Mouse (Mus musculus): ENCODE results near the gene Golga3. TPM values are rescaled to one million over a fixed set of nuclear protein-coding genes. Genes with fewer than 3 reads are reported as not detected.

Gene Golga3
- polyA plus RNA-seq, 1 experiment from 2014 or later, result 8.1 TPM

DNA sequence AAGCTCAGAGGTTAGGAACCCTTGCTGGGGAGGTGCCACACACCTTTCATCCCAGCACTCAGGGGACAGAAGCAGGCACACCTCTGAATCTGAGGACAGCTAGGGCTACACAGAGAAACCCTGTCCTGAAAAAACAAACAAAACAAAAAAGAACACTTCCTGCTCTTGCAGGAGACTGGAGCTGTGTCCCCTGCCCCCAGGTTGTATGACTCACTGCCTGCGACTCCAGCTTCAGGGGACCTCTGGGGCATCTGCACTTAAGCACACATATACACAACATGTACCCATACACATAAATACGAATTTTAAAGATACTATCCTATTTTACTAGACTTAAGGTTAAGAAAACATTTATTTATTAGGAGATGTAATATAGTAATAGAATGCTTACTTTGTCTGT lies 67.6 kb downstream of the Golga3 start:
- no peak overlapping the region for H3K4me3 ChIP-seq (ENCODE audit: low read depth, low read length)
- H3K4me2 ChIP-seq (replicated peaks; ENCODE audit: low read depth), result no peak overlapping the region
- no peaks in the 10 kb centered on the region for H3K4me1 ChIP-seq (replicated peaks; ENCODE audit: control insufficient read depth, insufficient read depth, low read length)
- no peak overlapping the region for H3K27ac ChIP-seq (ENCODE audit: low read depth, low read length)
- ATAC-seq, result no peak
- H3K9me3 ChIP-seq (ENCODE audit: control insufficient read depth), result no peaks in the 10 kb centered on the region
- no peak overlapping the region for H3K9ac ChIP-seq (ENCODE audit: low read depth, low read length)
- peaks cover 87% of the 10 kb centered on the region for H3K36me3 ChIP-seq (ENCODE audit: control insufficient read depth, insufficient read depth)
- 72% methylated on average over 2 of the region's 2 CpGs for whole genome bisulfite sequencing
- no peak for TF ChIP-seq CTCF (IDR thresholded peaks at IDR 0.05; ENCODE audit: low read depth)
- no peaks in the 10 kb centered on the region for H3K27me3 ChIP-seq (replicated peaks; ENCODE audit: control insufficient read depth, insufficient read depth, low read length)

DNA sequence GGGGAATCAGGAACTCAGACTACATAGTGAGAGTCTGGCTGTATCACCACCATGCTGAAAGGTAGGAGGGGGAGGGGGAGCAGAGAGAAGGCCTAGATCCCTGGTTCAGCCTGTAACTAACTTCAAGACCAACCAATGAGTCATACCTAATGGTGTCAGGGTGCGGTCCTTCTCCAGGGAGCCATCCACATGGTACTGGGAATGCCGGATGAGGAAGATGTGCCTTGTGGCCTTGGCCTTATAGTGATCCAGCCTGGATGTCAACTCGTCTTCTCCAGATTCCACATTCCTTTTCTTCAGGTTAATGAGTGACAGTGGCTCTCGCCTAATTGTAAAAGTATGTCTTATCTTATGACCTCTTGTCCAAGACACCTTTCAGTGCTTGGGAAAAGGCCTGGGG lies 90.4 kb downstream of the Golga3 start:
- 54% methylated on average over 4 of the region's 4 CpGs for WGBS

DNA sequence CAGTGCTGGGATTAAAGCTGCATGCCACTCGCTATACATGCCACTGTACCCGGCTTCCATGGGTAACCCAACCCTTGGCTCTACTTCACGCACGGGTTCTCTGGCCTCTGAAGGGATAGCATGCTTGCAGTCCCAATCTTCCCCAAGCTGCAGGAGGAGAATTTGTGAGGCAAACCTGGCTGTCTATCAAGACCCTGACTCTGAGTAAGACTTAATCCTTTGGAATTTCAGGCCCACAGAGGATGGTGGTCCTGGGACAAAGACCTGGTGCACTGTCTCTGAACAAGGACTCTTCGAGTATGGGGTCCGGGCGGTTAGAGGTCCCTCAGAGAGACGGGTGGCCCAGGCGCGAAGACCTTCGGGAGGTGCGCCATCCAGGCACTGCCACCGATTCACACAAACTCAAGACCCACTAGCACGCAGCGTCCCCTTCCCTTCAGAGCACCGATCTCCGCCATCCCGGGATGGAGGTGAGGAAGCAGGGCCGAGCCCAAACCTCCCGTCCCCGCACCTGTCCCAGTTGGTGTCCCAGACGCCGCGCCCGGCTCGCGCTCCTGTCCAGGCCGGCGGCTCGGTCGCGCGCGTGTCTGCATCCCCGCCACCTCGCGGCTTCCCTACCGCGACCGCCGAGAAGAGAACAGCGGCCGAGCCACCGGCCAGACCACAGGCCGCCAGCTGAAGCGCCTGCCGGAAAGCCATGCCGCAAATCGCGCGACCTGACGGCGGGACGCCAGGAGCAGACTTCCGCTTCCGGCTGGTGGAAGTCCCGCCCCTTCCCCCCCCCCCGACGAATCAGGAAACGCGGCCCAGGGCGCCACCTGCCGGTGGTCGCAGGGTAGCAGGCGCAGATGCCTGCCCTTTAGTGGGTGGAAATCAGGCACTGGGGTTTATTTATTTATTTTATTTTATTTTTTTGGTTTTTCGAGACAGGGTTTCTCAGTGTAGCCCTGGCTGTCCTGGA lies 92.9 kb downstream of the Golga3 start, which contains the start of gene Pgam5:
Gene Pgam5 (minus strand): TSS at position 773 of the 961 bp plus-strand sequence.
- H3K27ac ChIP-seq (ENCODE audit: low read depth, low read length), result peak within 1 kb of the TSS; percentile 60
- TF ChIP-seq CTCF (IDR thresholded peaks at IDR 0.05; ENCODE audit: low read depth), result peak; percentile 87
- H3K36me3 ChIP-seq (ENCODE audit: control insufficient read depth, insufficient read depth), result peaks cover 21% of the 10 kb centered on the region
- no peaks in the 10 kb centered on the region for H3K27me3 ChIP-seq (replicated peaks; ENCODE audit: control insufficient read depth, insufficient read depth, low read length)
- peak; percentile 89 for ATAC-seq
- H3K9me3 ChIP-seq (ENCODE audit: control insufficient read depth), result no peaks in the 10 kb centered on the region
- peak within 1 kb of the TSS; percentile 81 for H3K4me3 ChIP-seq (ENCODE audit: low read depth, low read length)
- H3K4me2 ChIP-seq (replicated peaks; ENCODE audit: low read depth), result peak within 1 kb of the TSS; percentile 83
- WGBS, result under 1% methylated on average over 66 of the region's 66 CpGs
- H3K9ac ChIP-seq (ENCODE audit: low read depth, low read length), result peak within 1 kb of the TSS; percentile 88
- peaks cover 10% of the 10 kb centered on the region for H3K4me1 ChIP-seq (replicated peaks; ENCODE audit: control insufficient read depth, insufficient read depth, low read length)

More for the DNA sequence above, 90.4 kb downstream of the Golga3 start:
- ATAC-seq, result no peak
- TF ChIP-seq CTCF (IDR thresholded peaks at IDR 0.05; ENCODE audit: low read depth), result no peak
- H3K4me2 ChIP-seq (replicated peaks; ENCODE audit: low read depth), result no peak overlapping the region
- H3K36me3 ChIP-seq (ENCODE audit: control insufficient read depth, insufficient read depth), result peaks cover 22% of the 10 kb centered on the region
- H3K9me3 ChIP-seq (ENCODE audit: control insufficient read depth), result no peaks in the 10 kb centered on the region
- H3K4me3 ChIP-seq (ENCODE audit: low read depth, low read length), result no peak overlapping the region
- peaks cover 10% of the 10 kb centered on the region for H3K4me1 ChIP-seq (replicated peaks; ENCODE audit: control insufficient read depth, insufficient read depth, low read length)
- no peaks in the 10 kb centered on the region for H3K27me3 ChIP-seq (replicated peaks; ENCODE audit: control insufficient read depth, insufficient read depth, low read length)
- no peak overlapping the region for H3K9ac ChIP-seq (ENCODE audit: low read depth, low read length)
- no peak overlapping the region for H3K27ac ChIP-seq (ENCODE audit: low read depth, low read length)

DNA sequence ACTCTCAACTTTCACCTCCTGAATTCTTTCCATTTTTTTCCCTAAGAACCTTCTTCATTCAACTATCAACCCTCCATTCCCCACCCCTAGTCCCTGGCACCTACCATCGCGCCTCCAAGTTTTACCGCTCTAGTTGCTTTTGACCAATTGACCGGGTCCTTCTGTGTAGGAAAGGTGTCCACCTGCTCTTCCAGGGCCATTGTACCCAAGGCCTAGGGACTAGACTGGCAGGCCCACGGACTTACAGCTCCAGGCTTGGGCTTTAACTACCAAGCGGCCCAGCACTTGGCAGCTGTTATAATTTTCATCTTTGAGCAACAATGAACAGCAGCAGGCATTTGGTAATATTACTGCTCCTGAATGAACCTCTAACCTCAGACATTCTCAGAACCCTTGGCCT lies 93.7 kb downstream of the Golga3 start:
- H3K9me3 ChIP-seq (ENCODE audit: control insufficient read depth), result no peaks in the 10 kb centered on the region
- no peak overlapping the region for H3K4me3 ChIP-seq (ENCODE audit: low read depth, low read length)
- ATAC-seq, result no peak
- TF ChIP-seq CTCF (IDR thresholded peaks at IDR 0.05; ENCODE audit: low read depth), result no peak
- WGBS, result 93% methylated on average over 6 of the region's 6 CpGs
- no peaks in the 10 kb centered on the region for H3K27me3 ChIP-seq (replicated peaks; ENCODE audit: control insufficient read depth, insufficient read depth, low read length)
- peaks cover 10% of the 10 kb centered on the region for H3K4me1 ChIP-seq (replicated peaks; ENCODE audit: control insufficient read depth, insufficient read depth, low read length)
- no peak overlapping the region for H3K27ac ChIP-seq (ENCODE audit: low read depth, low read length)
- peaks cover 13% of the 10 kb centered on the region for H3K36me3 ChIP-seq (ENCODE audit: control insufficient read depth, insufficient read depth)
- H3K9ac ChIP-seq (ENCODE audit: low read depth, low read length), result no peak overlapping the region
- H3K4me2 ChIP-seq (replicated peaks; ENCODE audit: low read depth), result no peak overlapping the region

DNA sequence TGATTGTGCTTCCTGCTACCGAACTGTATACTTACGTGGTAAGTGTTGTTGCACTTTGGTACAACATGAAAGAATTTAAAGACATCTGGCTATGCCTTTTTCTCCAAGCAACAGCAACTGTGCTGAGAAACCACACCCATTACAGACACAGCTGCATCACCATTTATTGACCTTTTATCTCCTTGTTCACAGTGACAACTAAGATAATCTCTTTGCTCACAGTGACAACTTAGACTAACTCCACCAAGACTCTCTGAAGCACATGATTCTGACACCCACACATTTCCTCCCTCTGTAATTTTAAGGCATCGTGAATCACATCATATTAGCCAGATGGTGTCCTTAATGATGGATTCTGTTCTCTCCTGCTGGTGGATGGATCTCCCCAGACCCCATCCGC lies 97.6 kb downstream of the Golga3 start:
- Histone ChIP-seq H3K4me1 (replicated peaks; ENCODE audit: control insufficient read depth, insufficient read depth, low read length) (no peaks in the 10 kb centered on the region), H3K9me3 (ENCODE audit: control insufficient read depth) (no peaks in the 10 kb centered on the region), H3K4me3 (ENCODE audit: low read depth, low read length) (no peak overlapping the region), H3K27ac (ENCODE audit: low read depth, low read length) (no peak overlapping the region), H3K36me3 (ENCODE audit: control insufficient read depth, insufficient read depth) (no peaks in the 10 kb centered on the region), H3K9ac (ENCODE audit: low read depth, low read length) (no peak overlapping the region), H3K27me3 (replicated peaks; ENCODE audit: control insufficient read depth, insufficient read depth, low read length) (no peaks in the 10 kb centered on the region), H3K4me2 (replicated peaks; ENCODE audit: low read depth) (no peak overlapping the region)
- no peak for TF ChIP-seq CTCF (IDR thresholded peaks at IDR 0.05; ENCODE audit: low read depth)
- no peak for ATAC-seq
- WGBS, result 71% methylated on average over 4 of the region's 4 CpGs

DNA sequence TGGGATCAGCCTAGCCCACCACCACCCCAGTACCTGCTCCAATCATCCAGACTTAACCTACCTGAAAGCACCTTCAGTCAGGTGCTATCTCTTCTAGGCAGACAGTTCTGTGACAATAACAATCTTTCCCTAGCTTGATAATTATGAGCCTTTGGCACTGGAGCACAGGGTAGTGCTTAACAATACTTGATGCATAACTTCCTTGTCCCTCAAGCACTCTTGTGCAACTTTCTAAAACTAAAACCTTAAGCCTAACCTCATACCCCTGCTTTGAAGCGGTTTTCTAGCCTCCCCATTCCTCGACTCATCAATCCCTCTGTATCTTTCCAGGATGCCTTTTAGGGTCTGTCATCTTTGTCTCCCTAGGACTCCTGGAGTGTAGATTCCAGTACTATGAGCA lies 98.3 kb downstream of the Golga3 start:
- H3K9me3 ChIP-seq (ENCODE audit: control insufficient read depth), result no peaks in the 10 kb centered on the region
- H3K27me3 ChIP-seq (replicated peaks; ENCODE audit: control insufficient read depth, insufficient read depth, low read length), result no peaks in the 10 kb centered on the region
- H3K27ac ChIP-seq (ENCODE audit: low read depth, low read length), result no peak overlapping the region
- no peak for TF ChIP-seq CTCF (IDR thresholded peaks at IDR 0.05; ENCODE audit: low read depth)
- ATAC-seq, result no peak
- no peak overlapping the region for H3K4me2 ChIP-seq (replicated peaks; ENCODE audit: low read depth)
- no peaks in the 10 kb centered on the region for H3K4me1 ChIP-seq (replicated peaks; ENCODE audit: control insufficient read depth, insufficient read depth, low read length)
- no peaks in the 10 kb centered on the region for H3K36me3 ChIP-seq (ENCODE audit: control insufficient read depth, insufficient read depth)
- 75% methylated on average over 2 of the region's 2 CpGs for WGBS
- no peak overlapping the region for H3K4me3 ChIP-seq (ENCODE audit: low read depth, low read length)
- no peak overlapping the region for H3K9ac ChIP-seq (ENCODE audit: low read depth, low read length)

Other genes starting within 250 kb of the Golga3 start
- gene Zfp932, start 180.2 kb upstream of the Golga3 start, polyA plus RNA-seq (2015; fragmentation: Nextera tagmentation; extraction: Ambion mirVana), result 15.0 and 16.4 TPM in 2 replicates
- 1.4 and 1.6 TPM in 2 replicates for gene Gm17655, start 104.2 kb upstream of the Golga3 start, polyA plus RNA-seq (2015; fragmentation: Nextera tagmentation; extraction: Ambion mirVana)
- gene Gm35315, start 82.3 kb upstream of the Golga3 start, polyA plus RNA-seq (2015; fragmentation: Nextera tagmentation; extraction: Ambion mirVana), result 0.25 and 0.52 TPM in 2 replicates
- 0.63 and 0.78 TPM in 2 replicates for gene Plcxd1, start 76.7 kb upstream of the Golga3 start, polyA plus RNA-seq (2015; fragmentation: Nextera tagmentation; extraction: Ambion mirVana)
- gene Gtpbp6, start 68.5 kb upstream of the Golga3 start, polyA plus RNA-seq (2015; fragmentation: Nextera tagmentation; extraction: Ambion mirVana), result 14.9 and 15.2 TPM in 2 replicates
- 2.0 TPM in 2 replicates for gene Zfp605, start 66.6 kb upstream of the Golga3 start, polyA plus RNA-seq (2015; fragmentation: Nextera tagmentation; extraction: Ambion mirVana)
- 23.6 and 26.2 TPM in 2 replicates for gene Chfr, start 40.9 kb upstream of the Golga3 start, polyA plus RNA-seq (2015; fragmentation: Nextera tagmentation; extraction: Ambion mirVana)
- 8.7 and 9.5 TPM in 2 replicates for gene Ankle2, start 54.3 kb downstream of the Golga3 start, polyA plus RNA-seq (2015; fragmentation: Nextera tagmentation; extraction: Ambion mirVana)
- gene Pgam5, start 93.2 kb downstream of the Golga3 start, polyA plus RNA-seq (2015; fragmentation: Nextera tagmentation; extraction: Ambion mirVana), result 25.5 and 26.4 TPM in 2 replicates
- 5.8 and 6.3 TPM in 2 replicates for gene Pxmp2, start 109.5 kb downstream of the Golga3 start, polyA plus RNA-seq (2015; fragmentation: Nextera tagmentation; extraction: Ambion mirVana)
- 4.7 and 5.1 TPM in 2 replicates for gene Pole, start 109.6 kb downstream of the Golga3 start, polyA plus RNA-seq (2015; fragmentation: Nextera tagmentation; extraction: Ambion mirVana)
- 1.6 TPM in 2 replicates for gene P2rx2, start 166.5 kb downstream of the Golga3 start, polyA plus RNA-seq (2015; fragmentation: Nextera tagmentation; extraction: Ambion mirVana)
- gene Lrcol1, start 168.0 kb downstream of the Golga3 start, polyA plus RNA-seq (2015; fragmentation: Nextera tagmentation; extraction: Ambion mirVana), result not detected in 2 replicates

Measured in intestine, postnatal 0 days (tissue).